Mouse (Mus musculus): ENCODE data around the gene Stxbp6. TPM values are rescaled to one million over a fixed set of nuclear protein-coding genes. Genes with fewer than 3 reads are reported as not detected.

The Stxbp6 gene
- total and polyA plus RNA-seq, 3 experiments, result not detected

GRCm38 (mm10) chr12:44975266-44975665, 99.2 kb downstream of the Stxbp6 start:
- no peak for DNase-seq (ENCODE audit: low read depth, low spot score)
- H3K27ac ChIP-seq (ENCODE audit: control insufficient read depth, low read depth, low read length), result no peak overlapping the region
- no peaks in the 10 kb centered on the region for H3K79me2 ChIP-seq (ENCODE audit: control insufficient read depth, insufficient read depth, low read length, poor library complexity)
- H3K4me3 ChIP-seq (ENCODE audit: control insufficient read depth in 1 of 2, insufficient read depth in 1 of 2, low read depth in 2 of 2, low read length in 2 of 2), result no peak overlapping the region
- no peak overlapping the region for H3K9ac ChIP-seq (ENCODE audit: control insufficient read depth, low read depth, low read length, poor library complexity, severe bottlenecking)
- TF ChIP-seq JUND (IDR thresholded peaks at IDR 0.05; ENCODE audit: low read depth, low read length), result no peak
- TF ChIP-seq MAX (IDR thresholded peaks at IDR 0.05; ENCODE audit: low read length), result no peak
- no peak for TF ChIP-seq MYB (IDR thresholded peaks at IDR 0.05; ENCODE audit: low read depth, low read length)
- no peak for TF ChIP-seq TCF12 (IDR thresholded peaks at IDR 0.05; ENCODE audit: low read depth, low read length)
- TF ChIP-seq MXI1 (IDR thresholded peaks at IDR 0.05; ENCODE audit: low read depth, low read length), result no peak
- TF ChIP-seq USF1 (IDR thresholded peaks at IDR 0.05; ENCODE audit: low read depth, low read length), result no peak
- TF ChIP-seq ZMIZ1 (IDR thresholded peaks at IDR 0.05; ENCODE audit: low read depth, low read length), result no peak
- no peak for TF ChIP-seq ELF1 (IDR thresholded peaks at IDR 0.05; ENCODE audit: low read depth, low read length)
- TF ChIP-seq SMC3 (IDR thresholded peaks at IDR 0.05; ENCODE audit: low read depth, low read length), result no peak
- no peak for TF ChIP-seq E2F4 (IDR thresholded peaks at IDR 0.05; ENCODE audit: borderline replicate concordance, low read depth, low read length)
- no peak for TF ChIP-seq BHLHE40 (IDR thresholded peaks at IDR 0.05; ENCODE audit: borderline replicate concordance, low read depth, low read length)
- no peak for TF ChIP-seq ETS1 (IDR thresholded peaks at IDR 0.05; ENCODE audit: low read depth, low read length)
- TF ChIP-seq CHD1 (IDR thresholded peaks at IDR 0.05; ENCODE audit: low read depth, low read length), result no peak
- TF ChIP-seq RAD21 (IDR thresholded peaks at IDR 0.05; ENCODE audit: low read depth, low read length), result no peak
- TF ChIP-seq EP300 (IDR thresholded peaks at IDR 0.05; ENCODE audit: low read depth in 1 of 2, low read length in 2 of 2), result no peak
- no peak for TF ChIP-seq RCOR1 (IDR thresholded peaks at IDR 0.05; ENCODE audit: low read depth, low read length)
- H3K36me3 ChIP-seq (ENCODE audit: control insufficient read depth in 1 of 2, insufficient read depth in 2 of 2, low read length in 2 of 2), result no peaks in the 10 kb centered on the region
- no peaks in the 10 kb centered on the region for H3K4me1 ChIP-seq (ENCODE audit: control insufficient read depth in 1 of 2, insufficient read depth in 2 of 2, low read length in 2 of 2)
- H3K27me3 ChIP-seq (ENCODE audit: control insufficient read depth in 1 of 2, insufficient read depth in 2 of 2, low read length in 2 of 2), result no peaks in the 10 kb centered on the region
- H3K9me3 ChIP-seq (replicated peaks; ENCODE audit: insufficient read depth, low read length), result no peaks in the 10 kb centered on the region

DNA sequence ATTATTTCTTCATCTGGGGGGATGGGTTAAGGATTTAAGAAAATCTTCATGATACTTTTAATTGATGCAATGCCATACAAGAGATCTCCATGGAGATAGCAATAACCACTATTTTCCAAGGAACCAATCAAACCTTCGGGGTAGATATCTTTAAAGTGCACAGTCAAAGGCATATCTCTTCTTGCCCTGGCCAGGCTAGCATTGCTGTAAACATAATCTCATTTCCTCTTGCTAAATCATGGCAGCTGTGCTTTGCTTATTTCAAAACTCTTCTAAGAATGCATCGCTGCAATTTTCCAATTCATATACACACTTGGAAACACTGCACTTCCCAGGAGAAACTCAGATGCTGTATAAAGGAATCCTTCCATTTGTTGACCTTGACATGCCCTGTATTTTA, 103.0 kb downstream of the Stxbp6 start:
- no peaks in the 10 kb centered on the region for H3K9me3 ChIP-seq (replicated peaks; ENCODE audit: insufficient read depth, low read length)
- TF ChIP-seq SMC3 (IDR thresholded peaks at IDR 0.05; ENCODE audit: low read depth, low read length) (no peak), ZNF384 (IDR thresholded peaks at IDR 0.05; ENCODE audit: low read depth, low read length) (no peak), MAX (IDR thresholded peaks at IDR 0.05; ENCODE audit: low read length) (no peak), MYC (IDR thresholded peaks at IDR 0.05; ENCODE audit: low read depth, low read length) (no peak), NELFE (IDR thresholded peaks at IDR 0.05; ENCODE audit: low read depth, low read length) (no peak), MYB (IDR thresholded peaks at IDR 0.05; ENCODE audit: low read depth, low read length) (no peak), ZC3H11A (IDR thresholded peaks at IDR 0.05; ENCODE audit: low read depth, low read length) (no peak)
- no peak for DNase-seq (ENCODE audit: low read depth, low spot score)
- no peaks in the 10 kb centered on the region for H3K36me3 ChIP-seq (ENCODE audit: control insufficient read depth in 1 of 2, insufficient read depth in 2 of 2, low read length in 2 of 2)
- no peak overlapping the region for H3K9ac ChIP-seq (ENCODE audit: control insufficient read depth, low read depth, low read length, poor library complexity, severe bottlenecking)
- no peaks in the 10 kb centered on the region for H3K27me3 ChIP-seq (ENCODE audit: control insufficient read depth in 1 of 2, insufficient read depth in 2 of 2, low read length in 2 of 2)
- H3K4me1 ChIP-seq (ENCODE audit: control insufficient read depth in 1 of 2, insufficient read depth in 2 of 2, low read length in 2 of 2), result no peaks in the 10 kb centered on the region
- no peak overlapping the region for H3K4me3 ChIP-seq (ENCODE audit: control insufficient read depth in 1 of 2, insufficient read depth in 1 of 2, low read depth in 2 of 2, low read length in 2 of 2)
- H3K79me2 ChIP-seq (ENCODE audit: control insufficient read depth, insufficient read depth, low read length, poor library complexity), result no peaks in the 10 kb centered on the region
- no peak overlapping the region for H3K27ac ChIP-seq (ENCODE audit: control insufficient read depth, low read depth, low read length)
